Mouse (Mus musculus) naive thymus-derived CD4-positive, alpha-beta T cell, adult 2 months (primary cell): ENCODE results near the gene Ckmt2.

Experiments used
- DNase-seq: peaks from one replicate; pipeline ENCODE4 v3.0.0-alpha.2; 2011; ENCODE audit warnings: low read depth

Ckmt2 gene

GRCm38 (mm10) chr13:91873734-91874329 is 2.9 kb downstream of the Ckmt2 start:
- no peak for DNase-seq

GRCm38 (mm10) chr13:91868577-91868976 is 8.1 kb downstream of the Ckmt2 start:
- DNase-seq = no peak

DNA sequence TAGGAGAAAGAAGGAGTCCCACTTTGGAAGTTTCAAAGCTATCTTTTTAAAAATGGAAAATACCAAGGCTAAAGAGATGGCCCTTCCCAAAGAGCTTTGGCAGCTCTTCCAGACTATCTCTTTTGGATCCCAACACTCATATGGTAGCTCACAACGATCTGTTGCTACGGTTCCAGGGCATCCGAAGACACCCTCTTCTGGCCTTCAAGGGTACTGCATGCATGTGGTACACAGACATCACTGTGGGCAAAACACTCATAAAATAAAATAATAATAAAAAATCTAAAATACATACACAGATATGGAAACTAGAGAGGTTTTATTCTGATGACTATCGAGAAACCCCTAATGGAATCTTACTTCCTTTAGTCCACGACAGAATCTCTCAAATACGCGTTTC is 17.9 kb downstream of the Ckmt2 start:
- DNase-seq = peak; percentile 63

DNA sequence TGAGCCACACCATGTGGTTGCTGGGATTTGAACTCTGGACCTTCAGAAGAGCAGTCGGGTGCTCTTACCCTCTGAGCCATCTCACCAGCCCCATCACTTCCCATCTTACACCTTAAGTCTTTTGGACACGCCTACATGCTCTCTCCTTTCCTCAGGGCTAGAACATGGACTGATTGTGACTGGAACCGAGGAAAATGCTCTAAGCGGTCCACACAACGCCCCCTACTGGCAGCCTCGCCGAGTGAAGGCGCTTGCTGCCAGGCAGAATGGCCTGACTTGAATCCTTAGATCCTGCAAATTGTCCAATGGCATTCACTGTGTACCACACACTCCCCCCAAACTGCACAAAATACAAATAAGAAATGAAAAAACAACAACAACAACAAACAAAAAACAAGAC is 19.3 kb downstream of the Ckmt2 start:
- DNase-seq = peak; percentile 27

DNA sequence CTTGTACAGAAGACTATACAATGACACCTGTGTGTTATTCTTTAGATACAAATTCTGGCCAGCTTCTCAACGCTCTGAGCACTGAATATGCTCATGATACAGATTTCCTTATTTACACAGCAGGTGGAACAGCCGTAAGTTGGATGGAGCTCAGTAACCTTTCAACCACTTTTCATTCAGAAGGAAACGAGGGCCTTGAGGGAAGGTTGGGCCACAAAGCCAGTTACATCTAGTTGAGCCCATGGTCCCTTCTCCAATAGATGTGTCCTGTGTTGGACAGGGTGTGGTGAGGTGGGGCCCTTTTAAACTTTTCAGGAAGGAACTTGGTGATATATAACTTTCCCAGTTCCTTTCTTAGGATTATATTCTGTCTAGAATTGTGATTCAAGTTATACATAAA is 22.3 kb downstream of the Ckmt2 start:
- no peak for DNase-seq

GRCm38 (mm10) chr13:91827876-91828275 is 48.8 kb downstream of the Ckmt2 start:
- peak; percentile 48 for DNase-seq

DNA sequence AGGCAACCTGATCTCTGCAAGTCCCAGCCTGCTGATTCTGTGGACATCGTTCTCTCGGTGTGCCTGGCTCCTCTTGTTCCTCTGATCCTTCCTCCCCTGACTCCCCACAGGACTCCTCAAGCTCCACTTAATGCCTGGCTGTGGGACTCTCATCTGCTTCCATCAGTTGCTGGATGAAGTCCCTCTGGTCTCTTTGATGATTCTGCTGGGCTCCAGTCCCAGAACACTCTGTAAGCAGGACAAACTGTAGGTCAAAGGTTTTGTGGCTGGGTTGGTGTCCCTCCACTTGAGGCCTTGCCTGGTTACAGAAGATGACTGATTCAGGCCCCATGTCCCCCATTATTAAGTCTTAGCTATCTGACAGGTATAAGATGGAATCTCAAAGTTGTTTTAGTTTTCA is 50.6 kb downstream of the Ckmt2 start:
- DNase-seq = no peak

- no peak for DNase-seq
These were observed 51.7 kb downstream of the Ckmt2 start for GRCm38 (mm10) chr13:91824845-91825550.

GRCm38 (mm10) chr13:91823735-91824134 is 53.0 kb downstream of the Ckmt2 start:
- no peak for DNase-seq

DNA sequence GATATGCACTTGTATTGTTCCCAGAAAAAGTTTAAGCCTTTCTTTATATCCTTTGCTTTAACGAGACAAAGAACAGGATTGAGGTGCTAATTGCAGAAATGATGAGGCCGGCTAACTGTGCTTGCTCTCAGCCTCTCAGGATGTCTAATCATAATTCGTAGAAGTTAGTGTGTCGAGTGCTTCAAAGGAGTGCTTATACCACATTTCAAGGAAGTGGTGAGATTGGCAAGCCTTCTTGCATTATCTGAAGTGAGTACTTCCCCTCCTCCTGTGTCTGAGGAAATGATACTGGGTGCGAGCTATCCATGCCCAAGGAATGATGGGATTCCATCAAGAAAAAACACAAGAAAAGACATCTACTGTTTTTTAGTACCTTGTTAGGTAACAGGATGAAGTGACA is 62.0 kb downstream of the Ckmt2 start:
- DNase-seq = peak; percentile 64

GRCm38 (mm10) chr13:91809476-91809875 is 67.2 kb downstream of the Ckmt2 start:
- peak; percentile 74 for DNase-seq

DNA sequence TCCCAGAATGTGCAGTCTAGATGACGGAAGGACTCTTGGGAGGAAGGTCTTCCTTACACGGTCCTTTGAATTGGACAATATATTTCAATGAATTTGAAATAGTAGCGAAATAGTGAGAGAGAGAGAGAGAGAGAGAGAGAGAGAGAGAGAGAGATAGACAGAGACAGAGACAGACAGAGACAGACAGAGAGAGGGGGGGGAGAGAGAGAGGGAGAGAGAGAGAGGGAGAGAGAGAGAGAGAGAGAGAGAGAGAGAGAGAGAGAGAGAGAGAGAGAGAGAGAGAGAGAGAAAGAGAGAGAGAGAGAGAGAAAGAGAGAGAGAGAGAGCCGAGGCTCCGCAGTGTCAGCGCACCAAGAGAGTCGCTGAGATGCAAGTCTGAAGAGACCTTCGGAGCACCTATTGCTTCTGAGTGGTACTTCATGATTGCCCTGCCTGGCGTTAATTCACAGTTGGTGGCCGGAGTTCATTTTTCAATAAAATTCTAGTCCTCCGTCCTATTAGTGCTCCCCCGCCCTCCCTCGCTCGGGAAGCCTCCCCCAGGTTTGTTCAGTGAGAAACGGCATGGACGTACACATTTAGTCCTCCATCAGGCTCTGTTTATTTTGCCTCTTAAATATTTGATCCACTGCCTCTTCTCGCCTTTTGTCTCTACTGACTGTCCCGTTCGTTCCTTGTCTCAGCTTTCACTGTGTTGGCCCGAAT is 68.7 kb downstream of the Ckmt2 start:
- peak; percentile 65 for DNase-seq

DNA sequence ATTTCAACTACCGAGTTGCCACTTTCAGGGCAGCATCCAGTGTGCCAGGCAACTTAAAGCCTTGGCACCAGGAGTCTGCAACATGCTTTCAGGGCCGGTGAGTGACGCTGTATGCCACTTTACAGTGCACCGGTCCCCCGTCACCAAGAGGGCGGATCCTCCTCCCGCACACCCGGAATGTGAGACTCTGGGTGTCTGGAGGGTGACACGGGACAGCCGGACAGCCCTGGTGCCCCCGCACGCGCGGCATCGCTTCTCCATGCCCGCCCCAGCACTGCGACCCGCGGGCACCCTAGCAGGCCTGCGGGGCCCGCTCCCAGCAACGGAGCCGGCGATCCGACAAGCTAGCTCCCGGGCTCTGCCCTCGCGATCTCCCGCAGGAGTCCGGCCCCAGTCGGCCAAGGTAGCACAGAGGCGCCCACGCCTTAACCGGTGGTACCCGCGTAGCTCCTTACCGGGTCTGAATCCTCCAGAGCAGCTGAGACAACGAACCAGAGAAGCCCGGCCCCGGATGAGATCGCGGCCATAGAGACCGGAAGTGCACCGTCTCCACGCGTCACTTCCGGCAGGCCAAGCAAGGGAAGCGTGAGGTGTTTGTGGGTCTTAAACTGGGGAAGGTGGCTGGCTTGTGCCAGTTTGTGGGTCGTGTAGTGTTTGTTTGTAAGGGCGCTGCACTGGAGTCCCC is 69.4 kb downstream of the Ckmt2 start, which contains the start of gene Zcchc9:
Gene Zcchc9 (minus strand): TSS at position 551 of the 685 bp plus-strand sequence.
- DNase-seq = peak; percentile 93
